Mouse (Mus musculus): ENCODE measurements around the gene Oprl1.

DNA sequence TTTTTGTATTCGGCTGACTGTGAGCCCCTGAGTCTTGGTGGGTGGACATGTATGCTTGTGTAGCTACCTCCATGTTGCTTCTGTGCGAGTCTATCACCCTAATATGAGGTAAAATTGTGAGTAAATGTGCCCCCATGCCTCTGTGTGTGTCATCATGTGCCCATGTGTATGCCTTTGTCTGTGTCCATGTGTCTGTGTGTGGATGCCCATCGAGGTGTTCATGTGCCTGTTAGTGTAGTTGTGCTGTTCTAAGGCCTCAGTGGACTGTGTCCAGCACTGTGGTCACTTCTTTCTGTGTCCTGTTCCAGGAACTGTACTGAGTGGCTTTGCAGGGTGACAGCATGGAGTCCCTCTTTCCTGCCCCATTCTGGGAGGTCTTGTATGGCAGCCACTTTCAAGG lies 566 bp downstream of the Oprl1 start:
- TF ChIP-seq POLR2A (IDR thresholded peaks at IDR 0.05; ENCODE audit: insufficient read depth, low read length): no peak
- no peak for TF ChIP-seq CTCF (IDR thresholded peaks at IDR 0.05; ENCODE audit: low read depth, low read length)
- TF ChIP-seq EP300 (IDR thresholded peaks at IDR 0.05; ENCODE audit: insufficient read depth, low read depth, low read length): no peak
